Mouse (Mus musculus) layer of hippocampus, postnatal 14 days (tissue): ENCODE data around the gene Klhl5. TPM values are rescaled to one million over a fixed set of nuclear protein-coding genes. Genes with fewer than 3 reads are reported as not detected.

Experiments used
- DNase-seq, 2 experiments: peaks; one replicate each; pipeline ENCODE4 v3.0.0; 2021 to 2022; ENCODE audit warnings: low spot score in 2 of 2, mixed read lengths in 1 of 2
- long read RNA-seq, 2 experiments: library from polyadenylated mRNA; stranded (forward); transcript quantifications; one replicate each; pipeline ENCODE4 v2.0.0; 2021
- total RNA-seq, 2 experiments: library from RNA; stranded (reverse); gene quantifications; 2 replicates each; pipeline ENCODE4 v1.2.3; 2021

Klhl5 gene
- 10 to 100 TPM; 79.0 to 87.6 TPM for total RNA-seq
- long read RNA-seq, experiment 1, transcript Klhl5-204 (11 exons, 3,149 nt) = minor isoform, 32 of 86 reads
- long read RNA-seq, experiment 1, transcript Klhl5-201 (11 exons, 3,610 nt) = major isoform, 35 of 86 reads
- long read RNA-seq, experiment 1, partial matches to known transcripts = 9 of 86 reads
- long read RNA-seq, experiment 1, other reads (novel, unspliced or antisense) = 10 of 86 reads
- long read RNA-seq, experiment 2, transcript Klhl5-204 (11 exons, 3,149 nt) = major isoform, 36 of 99 reads
- long read RNA-seq, experiment 2, transcript Klhl5-201 (11 exons, 3,610 nt) = minor isoform, 34 of 99 reads
- long read RNA-seq, experiment 2, partial matches to known transcripts = 15 of 99 reads
- long read RNA-seq, experiment 2, other reads (novel, unspliced or antisense) = 13 of 99 reads

GRCm38 (mm10) chr5:65106876-65107772 is at the start of gene Klhl5:
TSS of gene Klhl5 (plus strand) at chr5:65107539.
- peak; percentile 83 to 84 for DNase-seq

- DNase-seq = no peak
These were observed 49.7 kb upstream of the Klhl5 start for GRCm38 (mm10) chr5:65057596-65057995.

GRCm38 (mm10) chr5:65059806-65060205 is 47.5 kb upstream of the Klhl5 start:
- DNase-seq = no peak

- no peak for DNase-seq
These were observed 45.1 kb upstream of the Klhl5 start for GRCm38 (mm10) chr5:65062236-65062635.

GRCm38 (mm10) chr5:65063266-65063665 is 44.1 kb upstream of the Klhl5 start:
- DNase-seq = no peak

GRCm38 (mm10) chr5:65068166-65068565 is 39.2 kb upstream of the Klhl5 start:
- no peak for DNase-seq

GRCm38 (mm10) chr5:65069872-65070271 is 37.5 kb upstream of the Klhl5 start:
- DNase-seq = no peak

- DNase-seq = no peak
These were observed 35.6 kb upstream of the Klhl5 start for GRCm38 (mm10) chr5:65071689-65072118.

GRCm38 (mm10) chr5:65073247-65073646 is 34.1 kb upstream of the Klhl5 start:
- no peak for DNase-seq

GRCm38 (mm10) chr5:65074693-65075092 is 32.6 kb upstream of the Klhl5 start:
- no peak for DNase-seq

- DNase-seq = no peak
These were observed 31.3 kb upstream of the Klhl5 start for GRCm38 (mm10) chr5:65076087-65076486.

GRCm38 (mm10) chr5:65076748-65077147 is 30.6 kb upstream of the Klhl5 start:
- DNase-seq = no peak

GRCm38 (mm10) chr5:65078081-65078480 is 29.3 kb upstream of the Klhl5 start:
- no peak for DNase-seq

- peak; percentile 25 to 54 for DNase-seq
These were observed 27.5 kb upstream of the Klhl5 start for GRCm38 (mm10) chr5:65079881-65080280.

- DNase-seq = no peak
These were observed 25.5 kb upstream of the Klhl5 start for GRCm38 (mm10) chr5:65081836-65082235.

- DNase-seq = no peak
These were observed 20.8 kb upstream of the Klhl5 start for GRCm38 (mm10) chr5:65086522-65086921.

GRCm38 (mm10) chr5:65089707-65090106 is 17.6 kb upstream of the Klhl5 start:
- no peak for DNase-seq

- DNase-seq = no peak
These were observed 16.0 kb upstream of the Klhl5 start for GRCm38 (mm10) chr5:65091184-65091858.

- no peak for DNase-seq
These were observed 15.4 kb upstream of the Klhl5 start, which contains the start of gene Tmem156 for GRCm38 (mm10) chr5:65091921-65092320. TSS of gene Tmem156 (minus strand) at chr5:65092132.

- no peak for DNase-seq
These were observed 13.6 kb upstream of the Klhl5 start for GRCm38 (mm10) chr5:65093769-65094168.

GRCm38 (mm10) chr5:65094902-65095545 is 12.3 kb upstream of the Klhl5 start:
- DNase-seq = no peak
